Mouse (Mus musculus) granulocyte monocyte progenitor cell, adult 5-6 weeks (primary cell): ENCODE data around the gene Gm21983. TPM values are rescaled to one million over a fixed set of nuclear protein-coding genes. Genes with fewer than 3 reads are reported as not detected.

Source experiments
- ATAC-seq: replicated peaks from 2 replicates; pipeline ENCODE4 v1.8.0; 2016; ENCODE audit warnings: mild to moderate bottlenecking, moderate TSS enrichment, inconsistent platforms; ENCODE audit not compliant: poor library complexity, severe bottlenecking
- total RNA-seq, 2 experiments: library from RNA; stranded (forward) in 1 of 2; stranded (reverse) in 1 of 2; fragments of 200-712, 200-1000 nt in 1 of 2; fragments of >200 nt in 1 of 2; fragmentation: Nextera tagmentation in 1 of 2; gene quantifications; 2 replicates each; pipeline ENCODE4 v1.2.3; 2014 to 2017

The Gm21983 gene
- total RNA-seq, 2 experiments from 2014 or later = not detected

DNA sequence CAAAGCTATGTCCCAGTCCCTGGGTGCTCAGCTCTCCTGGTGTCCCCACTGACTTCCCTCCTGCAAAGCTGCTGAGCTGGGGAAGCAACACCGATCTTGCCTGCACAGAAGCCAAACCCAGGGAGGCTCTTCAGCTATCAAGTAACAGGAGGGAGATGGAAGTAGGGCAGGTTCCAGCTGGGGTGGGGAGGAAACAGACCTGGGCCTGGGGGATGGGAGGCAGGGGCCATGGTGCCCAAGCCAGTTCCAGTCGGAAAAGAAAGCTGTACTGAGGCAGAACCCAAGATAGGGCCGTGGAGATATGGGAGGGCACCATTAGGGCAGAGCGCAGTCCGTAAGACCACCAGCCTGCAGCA lies 17.5 kb downstream of the Gm21983 start:
- no peak for ATAC-seq

DNA sequence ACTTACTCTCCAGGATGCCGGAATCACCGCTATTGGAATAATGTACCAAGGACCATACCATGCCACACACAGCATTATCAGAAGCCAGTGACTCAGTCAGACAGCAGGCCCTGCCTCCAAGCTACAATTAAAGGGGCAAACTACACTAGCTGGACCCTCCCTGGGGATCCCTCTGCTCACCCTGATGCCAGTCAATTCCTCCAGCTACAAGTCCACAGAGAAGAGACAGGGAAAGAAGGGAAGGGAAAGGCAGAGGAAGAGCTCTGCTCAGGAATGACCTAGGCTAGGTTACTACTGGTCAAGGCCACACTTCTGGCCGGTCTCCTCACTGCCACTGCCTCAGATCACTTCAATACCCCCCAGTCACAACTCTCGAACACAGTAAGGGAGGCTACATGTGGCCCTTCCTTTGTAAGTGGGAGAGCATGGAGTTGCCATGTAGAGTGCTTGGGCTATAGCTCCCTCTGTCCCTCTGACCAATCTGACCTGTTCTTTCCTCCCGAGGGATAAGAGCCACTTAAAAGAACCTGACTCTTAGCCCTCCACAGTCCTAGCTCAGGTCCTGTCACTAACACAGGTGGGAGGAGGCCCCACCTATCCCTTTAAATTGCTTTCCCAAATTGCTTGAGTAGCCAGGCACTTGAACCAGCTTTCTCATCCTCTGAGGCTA lies 18.0 kb downstream of the Gm21983 start:
- no peak for ATAC-seq

GRCm38 (mm10) chr7:27161744-27162143 lies 19.1 kb downstream of the Gm21983 start:
- no peak for ATAC-seq

DNA sequence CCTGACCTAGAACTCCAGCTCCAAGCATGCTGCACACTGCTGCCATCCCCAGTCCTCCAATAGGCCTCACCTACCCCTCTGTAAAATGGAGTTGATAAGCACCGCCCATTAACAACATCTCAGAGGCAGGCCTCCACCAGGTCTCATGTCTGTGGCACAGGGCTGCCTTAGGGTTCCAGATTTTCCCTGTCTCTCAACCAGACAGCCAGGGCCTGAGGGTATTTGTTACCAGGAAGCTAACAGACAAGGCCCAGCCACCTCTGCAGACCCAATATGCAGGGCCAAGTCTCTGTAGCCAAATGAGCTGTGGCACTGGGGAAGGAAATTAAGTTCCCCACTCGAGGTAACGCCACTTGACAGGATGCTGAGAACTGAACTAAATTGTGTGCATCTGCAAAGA lies 20.0 kb downstream of the Gm21983 start:
- ATAC-seq = no peak

DNA sequence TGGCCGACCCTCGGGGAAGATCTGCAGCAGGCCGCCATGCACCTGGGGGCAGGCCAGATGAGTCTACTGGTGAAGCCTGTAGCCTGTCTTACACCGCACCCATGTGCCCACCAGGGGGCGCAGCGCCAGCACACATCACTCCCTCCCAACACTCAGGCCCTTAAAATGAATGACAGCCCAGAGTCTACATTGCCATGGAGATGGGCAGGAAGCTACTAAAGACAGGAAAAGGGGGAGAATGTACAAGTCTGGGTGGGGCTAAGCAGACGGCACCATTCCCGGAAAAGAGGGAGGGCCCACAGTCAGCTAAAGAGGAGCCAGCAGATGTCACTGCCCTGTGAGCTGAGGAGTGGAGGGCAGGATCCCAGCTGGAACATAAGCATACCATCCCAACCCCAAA lies 21.0 kb downstream of the Gm21983 start:
- ATAC-seq = peak; percentile 91

DNA sequence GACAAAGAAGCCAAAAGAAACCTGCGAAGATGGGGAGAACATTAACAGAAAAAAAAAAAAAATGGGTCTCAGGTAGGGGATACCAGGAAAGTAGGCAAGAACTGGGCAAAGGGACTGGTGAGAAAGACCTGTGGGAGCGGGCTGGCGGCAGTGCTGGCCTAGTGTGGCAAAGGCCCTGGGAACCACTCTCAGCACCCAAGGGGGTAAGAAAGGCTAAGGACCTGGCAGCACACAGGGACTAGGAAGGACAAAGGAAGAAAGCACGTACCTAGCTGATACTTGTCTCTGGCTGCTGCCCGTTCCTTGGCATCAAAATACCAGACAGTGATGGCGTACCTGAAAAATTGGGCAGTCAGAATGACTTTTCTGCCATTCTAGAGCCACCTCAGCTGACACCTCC lies 21.6 kb downstream of the Gm21983 start:
- ATAC-seq = no peak

GRCm38 (mm10) chr7:27158171-27158570 lies 22.7 kb downstream of the Gm21983 start:
- no peak for ATAC-seq

GRCm38 (mm10) chr7:27156005-27156404 lies 24.9 kb downstream of the Gm21983 start:
- ATAC-seq = no peak

DNA sequence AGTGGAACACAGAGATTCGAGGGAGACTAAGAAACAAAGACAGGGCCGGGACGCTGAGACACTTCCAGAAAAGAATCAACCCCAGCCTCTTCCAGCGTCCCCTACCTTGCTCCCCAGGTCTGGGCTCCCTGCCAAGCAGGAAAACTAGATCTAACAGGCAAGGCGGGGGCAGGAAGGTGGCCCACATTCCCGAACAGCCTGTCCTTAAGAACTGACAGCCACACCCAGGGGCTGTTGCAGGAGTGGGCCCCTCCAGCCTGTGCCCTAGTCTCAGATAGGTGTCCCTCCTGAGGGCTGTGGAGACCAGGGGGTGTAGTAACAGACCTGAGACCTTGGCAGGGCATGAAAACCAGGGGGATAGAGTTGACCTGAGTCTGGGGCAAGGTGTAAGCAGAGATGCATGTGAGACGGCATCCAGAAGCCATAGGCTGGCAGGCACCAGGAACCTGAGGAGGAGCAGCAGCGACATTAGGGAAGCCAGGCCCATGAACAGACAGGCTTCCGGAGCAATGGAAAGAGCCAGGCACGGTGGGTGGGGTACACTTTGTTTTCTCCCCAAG lies 27.6 kb downstream of the Gm21983 start, which contains the start of gene Cyp2t4:
Gene Cyp2t4 (plus strand): TSS at position 510 of the 560 bp plus-strand sequence.
- no peak for ATAC-seq

DNA sequence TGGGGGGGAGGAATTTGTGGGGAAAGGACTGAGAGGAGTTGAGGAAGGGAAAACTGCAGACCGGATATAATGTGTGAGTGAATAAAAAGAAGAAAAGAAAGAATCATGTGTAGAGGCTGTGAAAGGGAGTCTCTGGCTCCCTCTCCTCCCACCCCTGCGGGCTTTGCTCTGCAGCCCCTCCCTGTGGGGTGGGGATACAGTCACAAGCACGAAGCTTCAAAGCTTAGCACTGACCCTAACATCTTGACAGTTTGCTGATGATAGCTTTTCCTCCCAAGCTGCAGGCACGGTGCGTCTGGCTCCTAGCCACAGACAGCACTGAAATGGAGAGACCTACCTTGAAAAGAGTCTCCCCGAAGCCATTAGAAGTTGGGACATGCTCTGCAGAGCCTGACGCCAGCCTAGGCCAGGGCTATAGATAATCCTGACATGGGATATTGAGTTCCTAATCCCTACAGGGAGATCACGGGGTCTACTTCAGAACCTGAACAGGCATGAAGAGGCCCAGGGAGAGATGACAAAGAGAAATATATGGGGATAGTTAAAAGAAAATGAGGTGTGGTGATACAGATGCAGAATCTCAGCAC lies 44.4 kb downstream of the Gm21983 start:
- no peak for ATAC-seq

- ATAC-seq = no peak
Observed at GRCm38 (mm10) chr7:27133757-27134156, 47.1 kb downstream of the Gm21983 start.

GRCm38 (mm10) chr7:27133156-27133555 lies 47.7 kb downstream of the Gm21983 start:
- no peak for ATAC-seq

- ATAC-seq = peak; percentile 36
Observed at GRCm38 (mm10) chr7:27132588-27132987, 48.3 kb downstream of the Gm21983 start.

DNA sequence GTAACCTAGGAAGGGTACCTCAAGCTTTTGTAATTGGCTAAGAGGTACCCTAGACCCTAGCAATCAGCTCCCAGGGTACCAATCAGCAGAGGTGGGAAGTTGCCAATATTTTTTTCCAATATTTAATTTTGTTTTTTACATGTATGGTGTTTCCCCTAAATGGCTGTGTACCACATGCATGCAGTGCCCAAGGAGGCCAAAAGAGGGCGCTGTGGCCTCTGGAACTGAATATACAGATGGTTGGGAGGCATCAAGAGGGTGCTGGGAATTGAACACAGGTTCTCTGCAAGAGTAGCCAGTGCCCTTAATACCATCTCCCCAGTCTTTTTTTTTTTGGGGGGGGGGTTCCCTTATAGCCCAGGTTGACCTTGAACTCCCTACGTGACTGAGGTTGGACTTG lies 49.5 kb downstream of the Gm21983 start:
- no peak for ATAC-seq

GRCm38 (mm10) chr7:27130521-27131370 lies 50.1 kb downstream of the Gm21983 start:
- ATAC-seq = no peak

GRCm38 (mm10) chr7:27129811-27130210 lies 51.1 kb downstream of the Gm21983 start:
- no peak for ATAC-seq

GRCm38 (mm10) chr7:27128946-27129345 lies 51.9 kb downstream of the Gm21983 start:
- ATAC-seq = no peak

GRCm38 (mm10) chr7:27128162-27128561 lies 52.7 kb downstream of the Gm21983 start:
- peak; percentile 76 for ATAC-seq

DNA sequence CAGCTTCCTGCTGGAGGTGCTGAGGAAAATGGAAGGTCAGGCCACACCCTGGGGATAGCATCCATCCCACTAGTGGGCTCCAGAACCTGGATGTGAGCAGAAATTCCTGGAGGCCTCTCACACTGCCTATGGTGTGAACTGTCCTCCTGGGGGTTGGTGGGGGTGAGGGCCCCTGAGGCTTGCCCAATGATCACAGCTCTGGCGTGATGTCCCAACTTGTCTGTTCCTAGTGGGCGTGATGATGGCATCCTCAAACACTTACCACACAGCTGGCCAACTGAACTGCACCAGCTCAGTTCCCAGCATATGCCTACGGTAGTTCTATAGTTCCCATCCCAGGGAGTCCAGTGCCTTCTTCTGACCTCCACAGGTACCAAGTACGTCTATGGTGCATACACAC lies 55.9 kb downstream of the Gm21983 start:
- peak; percentile 48 for ATAC-seq

- no peak for ATAC-seq
Observed at GRCm38 (mm10) chr7:27124305-27124832, 56.5 kb downstream of the Gm21983 start.

GRCm38 (mm10) chr7:27119676-27120075 lies 61.2 kb downstream of the Gm21983 start, which contains the start of gene Cyp2f2:
TSS of gene Cyp2f2 (plus strand) at chr7:27119909.
- no peak for ATAC-seq
